Mouse (Mus musculus) cortical plate, adult 2 months (tissue): ENCODE data around the gene Olfr872.
"Not testable (repeated sequence)": the region's sequence is repeated elsewhere in the genome, so short reads cannot be mapped to it uniquely, and the experiment has no call there.

Experiments used
- CTCF ChIP-seq: fragments of 200-500 bp; IDR thresholded peaks from 2 replicates; pipeline ENCODE4 v1.5.1; 2011; ENCODE audit warnings: mild to moderate bottlenecking, control low read depth, low read length; ENCODE audit not compliant: insufficient read depth; ENCODE audit errors: extremely low read depth
- POLR2A ChIP-seq: fragments of 200-500 bp; IDR thresholded peaks from 2 replicates; pipeline ENCODE4 v1.6.1; 2011; ENCODE audit warnings: mild to moderate bottlenecking, low read length, control low read depth; ENCODE audit not compliant: insufficient read depth; ENCODE audit errors: extremely low read depth

DNA sequence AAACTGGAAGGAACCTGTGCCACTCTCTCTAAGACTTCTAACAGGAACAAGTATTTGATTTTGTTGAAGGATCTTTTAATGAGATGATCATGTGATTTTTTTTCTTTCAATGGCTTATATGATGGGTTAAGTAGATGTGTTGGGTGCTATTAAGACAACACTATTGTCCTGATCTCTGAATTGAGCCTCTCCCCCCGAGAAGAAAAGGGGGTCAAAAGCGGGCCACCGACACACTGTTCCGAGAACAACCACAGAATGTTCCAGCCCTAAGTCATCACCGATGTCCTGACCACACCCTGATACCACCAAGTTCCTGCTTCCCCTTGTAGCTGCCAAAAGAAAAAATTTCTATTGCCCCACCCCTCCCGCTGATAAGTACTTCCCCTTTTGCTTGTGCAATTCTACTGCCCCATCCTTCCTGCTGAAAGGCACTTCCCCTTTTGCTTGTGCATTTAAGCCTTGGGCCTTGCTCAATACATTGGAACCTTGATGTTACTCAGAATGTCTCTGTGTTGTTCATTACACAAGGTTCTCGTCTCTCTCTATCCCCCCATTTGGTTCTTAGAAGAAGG is 33.4 kb upstream of the Olfr872 start:
- not testable (repeated sequence) for TF ChIP-seq CTCF, POLR2A
